Mouse (Mus musculus): ENCODE data around the gene Rtl8b.
A peak's percentile ranks its signal among the peaks of the same experiment; 100 is the strongest.
"Not testable (repeated sequence)": the region's sequence is repeated elsewhere in the genome, so short reads cannot be mapped to it uniquely, and the experiment has no call there.

Rtl8b gene

GRCm38 (mm10) chrX:53670294-53670693, at the start of gene Rtl8b:
TSS of gene Rtl8b (minus strand) at chrX:53670408.
- DNase-seq (ENCODE audit: extremely low read depth, low read depth) = no peak

GRCm38 (mm10) chrX:53716323-53717182, 46.3 kb upstream of the Rtl8b start:
- DNase-seq (ENCODE audit: extremely low read depth, low read depth) = no peak

GRCm38 (mm10) chrX:53715942-53716322, 45.7 kb upstream of the Rtl8b start:
- DNase-seq (ENCODE audit: extremely low read depth, low read depth) = no peak

GRCm38 (mm10) chrX:53702673-53703072, 32.5 kb upstream of the Rtl8b start:
- DNase-seq (ENCODE audit: extremely low read depth, low read depth) = no peak

GRCm38 (mm10) chrX:53699225-53699624, 29.0 kb upstream of the Rtl8b start:
- no peak for DNase-seq (ENCODE audit: extremely low read depth, low read depth)

GRCm38 (mm10) chrX:53694008-53694777, 24.0 kb upstream of the Rtl8b start:
- no peak for DNase-seq (ENCODE audit: extremely low read depth, low read depth)

GRCm38 (mm10) chrX:53693141-53693540, 22.9 kb upstream of the Rtl8b start:
- DNase-seq (ENCODE audit: extremely low read depth, low read depth) = no peak

GRCm38 (mm10) chrX:53692065-53692464, 21.9 kb upstream of the Rtl8b start:
- DNase-seq (ENCODE audit: extremely low read depth, low read depth) = no peak

- DNase-seq (ENCODE audit: extremely low read depth, low read depth) = not testable (repeated sequence)
These were observed 14.5 kb upstream of the Rtl8b start for GRCm38 (mm10) chrX:53684676-53685075.

- not testable (repeated sequence) for DNase-seq (ENCODE audit: extremely low read depth, low read depth)
These were observed 12.4 kb upstream of the Rtl8b start for GRCm38 (mm10) chrX:53682650-53683049.

- DNase-seq (ENCODE audit: extremely low read depth, low read depth) = not testable (repeated sequence)
These were observed 6.7 kb upstream of the Rtl8b start for GRCm38 (mm10) chrX:53676943-53677342.

- DNase-seq (ENCODE audit: extremely low read depth, low read depth) = not testable (repeated sequence)
These were observed 488 bp upstream of the Rtl8b start for GRCm38 (mm10) chrX:53670696-53671095.

- DNase-seq (ENCODE audit: extremely low read depth, low read depth) = not testable (repeated sequence)
These were observed 494 bp downstream of the Rtl8b start for GRCm38 (mm10) chrX:53669557-53670270.

- peak; percentile 8 for DNase-seq (ENCODE audit: extremely low read depth, low read depth)
These were observed 17.3 kb downstream of the Rtl8b start for GRCm38 (mm10) chrX:53652917-53653316.

GRCm38 (mm10) chrX:53645885-53646284, 24.3 kb downstream of the Rtl8b start:
- no peak for DNase-seq (ENCODE audit: extremely low read depth, low read depth)

GRCm38 (mm10) chrX:53642980-53643961, 26.9 kb downstream of the Rtl8b start, which contains the start of gene Rtl8a:
TSS of gene Rtl8a (minus strand) at chrX:53643682.
- DNase-seq (ENCODE audit: extremely low read depth, low read depth) = not testable (repeated sequence)

GRCm38 (mm10) chrX:53642604-53642979, 27.6 kb downstream of the Rtl8b start:
- DNase-seq (ENCODE audit: extremely low read depth, low read depth) = not testable (repeated sequence)

- not testable (repeated sequence) for DNase-seq (ENCODE audit: extremely low read depth, low read depth)
These were observed 32.1 kb downstream of the Rtl8b start for GRCm38 (mm10) chrX:53638107-53638506.
